ENCODE assay signal across 26 mouse cellular contexts in the genomic region with DNA sequence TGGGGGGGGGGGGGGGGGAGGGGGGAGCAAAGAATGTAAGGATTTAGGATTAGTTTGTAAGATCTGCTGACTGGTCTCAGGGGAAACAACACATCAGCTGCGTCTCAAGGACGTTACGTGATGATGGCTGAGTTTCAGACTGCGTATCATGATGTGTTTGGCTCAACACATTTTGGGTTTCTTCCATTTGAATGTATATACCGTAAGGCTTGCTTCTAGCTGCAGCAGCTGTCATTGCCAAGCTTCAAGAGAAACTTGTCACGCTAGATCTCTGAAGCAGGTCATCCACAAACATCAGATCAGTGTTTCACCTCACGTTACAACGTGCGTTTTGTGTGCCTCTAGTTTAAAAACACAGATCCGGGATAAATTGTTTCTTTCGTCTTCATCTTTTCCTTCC.
DNase-seq lines count a peak whose midpoint lies in the region; ATAC-seq and TF ChIP-seq lines count a peak whose summit lies in the region.
"Had no signal": no experiment of that assay in that cellular context is flagged by ENCODE, and none has a peak within 500 bp of the region (broad histone marks: within the 10 kb centered on the region; RNA-seq: fewer than 3 reads in every experiment).

No protein-coding gene starts in this region.

- ATAC-seq in frontal cortex, adult (ENCODE audit: low TSS enrichment): peak; percentile 16; the same call in 1 of the 2 replicates
- ATAC-seq in lung, postnatal 0 days: no peak
- ATAC-seq: CD4-positive, CD25-positive, alpha-beta regulatory T cell, adult 4 months; forebrain, embryonic 13.5 days; hindbrain, postnatal 0 days; inflammation-experienced regulatory T-cells, adult 6 months had no signal

- H3K4me1 ChIP-seq in lung, postnatal 0 days (ENCODE audit: insufficient read depth, low read depth, low read length): no peaks in the 10 kb centered on the region
- H3K4me1 ChIP-seq: embryonic facial prominence, embryonic 12.5 days; heart, embryonic 10.5 days; heart, embryonic 13.5 days had no signal

- H3K36me3 ChIP-seq in lung, postnatal 0 days (ENCODE audit: insufficient read depth, low read length): no peaks in the 10 kb centered on the region
- H3K36me3 ChIP-seq: embryonic facial prominence, embryonic 12.5 days; heart, embryonic 10.5 days; heart, embryonic 13.5 days had no signal

- TF ChIP-seq POLR2A in brain, embryonic 14.5 days (IDR thresholded peaks at IDR 0.05; ENCODE audit: borderline replicate concordance, extremely low read depth, insufficient read depth, insufficient read length, poor library complexity, severe bottlenecking): no peak

- H3K27ac ChIP-seq in lung, postnatal 0 days (ENCODE audit: low read length): no peak overlapping the region
- H3K27ac ChIP-seq: embryonic facial prominence, embryonic 12.5 days; forebrain, embryonic 13.5 days; heart, adult 2 months; heart, embryonic 10.5 days; heart, embryonic 13.5 days; hindbrain, embryonic 14.5 days; hindbrain, postnatal 0 days had no signal

- DNase-seq in frontal cortex, postnatal 10 days (ENCODE audit: low spot score in 2 of 2): no peak
- peak; percentile 5 for DNase-seq in lung, postnatal 0 days (ENCODE audit: low spot score)
- DNase-seq in lung, adult 18-20 months: no peak
- peak; percentile 43 for DNase-seq in brain, embryonic 14.5 days (ENCODE audit: low read depth)
- DNase-seq in urinary bladder, postnatal 25 days (ENCODE audit: low spot score): no peak
- DNase-seq: adrenal gland, adult 2 months; adrenal gland, postnatal 14 days; cerebellum, adult 18-20 months; cerebellum, adult 9-10 months; cerebellum, postnatal 14 days; forebrain, postnatal 0 days; gastrocnemius, postnatal 10 days; gastrocnemius, postnatal 36 days; heart, adult 2 months; heart, postnatal 14 days; heart, postnatal 4 days had no signal

- H3K4me2 ChIP-seq in lung, postnatal 0 days (replicated peaks; ENCODE audit: low read depth, low read length): no peak overlapping the region
- H3K4me2 ChIP-seq: embryonic facial prominence, embryonic 12.5 days; forebrain, embryonic 13.5 days; heart, embryonic 13.5 days; hindbrain, embryonic 14.5 days had no signal

- 55% methylated on average over 11 of the region's 11 CpGs for WGBS in lung, postnatal 0 days

- H3K9ac ChIP-seq in lung, postnatal 0 days (replicated peaks; ENCODE audit: low read depth): no peak overlapping the region
- H3K9ac ChIP-seq: embryonic facial prominence, embryonic 12.5 days; forebrain, embryonic 13.5 days; forebrain, postnatal 0 days; heart, embryonic 13.5 days; hindbrain, embryonic 14.5 days had no signal

- no peaks in the 10 kb centered on the region for H3K9me3 ChIP-seq in lung, postnatal 0 days (ENCODE audit: low read length)
- H3K9me3 ChIP-seq: embryonic facial prominence, embryonic 12.5 days; forebrain, embryonic 13.5 days; heart, embryonic 10.5 days; heart, embryonic 13.5 days had no signal

- H3K27me3 ChIP-seq in lung, postnatal 0 days (replicated peaks; ENCODE audit: insufficient read depth, low read length): no peaks in the 10 kb centered on the region
- H3K27me3 ChIP-seq: embryonic facial prominence, embryonic 12.5 days; forebrain, embryonic 13.5 days; heart, embryonic 13.5 days had no signal

- no peak for TF ChIP-seq EP300 in lung, postnatal 0 days (IDR thresholded peaks at IDR 0.05)

- no peak overlapping the region for H3K4me3 ChIP-seq in lung, postnatal 0 days (ENCODE audit: low read depth, low read length)
- H3K4me3 ChIP-seq: embryonic facial prominence, embryonic 12.5 days; erythroblast, embryonic 14.5 days; forebrain, embryonic 13.5 days; heart, adult 2 months; heart, embryonic 10.5 days; heart, embryonic 13.5 days had no signal

- TF ChIP-seq CTCF in lung, postnatal 0 days (IDR thresholded peaks at IDR 0.05): no peak
- TF ChIP-seq CTCF in brain, embryonic 14.5 days (IDR thresholded peaks at IDR 0.05; ENCODE audit: borderline replicate concordance, extremely low read depth, insufficient read depth, insufficient read length): no peak

Comparison
In these comparisons a context has a peak if more than half of its experiments do, and no peak if none do; other contexts are left out.
1. DNase-seq: peak in lung, postnatal 0 days (single experiment) and brain, embryonic 14.5 days (single experiment); none in frontal cortex, postnatal 10 days (0 of 2), lung, adult 18-20 months (0 of 2) and urinary bladder, postnatal 25 days (single experiment).